Mouse (Mus musculus): Measurements from ENCODE around the gene Rassf7. TPM values are rescaled to one million over a fixed set of nuclear protein-coding genes. Genes with fewer than 3 reads are reported as not detected.

The Rassf7 gene
- polyA plus RNA-seq, 1 experiment = 258 TPM

DNA sequence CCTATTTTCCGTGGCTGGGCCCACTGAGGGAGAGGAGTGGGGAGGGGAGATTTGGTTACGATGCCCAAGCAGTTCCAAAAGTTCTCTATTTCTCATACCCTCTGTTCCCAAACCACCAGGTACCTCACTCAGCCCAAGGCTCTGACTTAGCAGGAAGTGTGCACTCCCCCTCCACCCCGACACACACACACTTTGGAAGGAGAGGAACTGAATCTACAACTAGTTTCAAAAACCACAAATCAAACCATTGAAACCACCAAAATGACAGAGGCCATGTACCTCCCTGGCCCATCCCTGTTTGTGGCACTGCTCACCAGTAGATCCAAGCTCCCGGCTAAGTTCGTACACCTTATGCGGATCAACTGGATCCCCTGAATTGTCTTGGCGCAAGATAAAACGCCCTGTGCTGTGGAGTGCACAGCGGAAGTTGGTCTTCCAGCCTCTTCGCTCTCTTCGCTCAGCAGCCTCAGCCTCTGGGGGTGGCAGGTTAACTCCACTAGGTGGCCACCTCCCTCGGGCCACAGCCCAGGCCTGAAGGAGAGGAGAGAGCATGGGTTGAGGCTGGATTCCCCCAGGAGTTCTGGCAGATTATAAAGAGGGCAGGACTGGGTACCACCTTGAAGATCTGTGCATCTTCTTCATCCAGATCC lies 49.2 kb downstream of the Rassf7 start:
- peak; percentile 59 for TF ChIP-seq CTCF (IDR thresholded peaks at IDR 0.05; ENCODE audit: extremely low read depth, insufficient read length, insufficient replicate concordance, low read depth, low read length)
- TF ChIP-seq POLR2A (IDR thresholded peaks at IDR 0.05; ENCODE audit: low read depth, low read length) = no peak
- Histone ChIP-seq H3K27ac (ENCODE audit: insufficient read depth, low read depth, low read length) (peak overlapping the region; percentile 97), H3K4me3 (ENCODE audit: low read depth, low read length) (peak overlapping the region; percentile 58), H3K27me3 (ENCODE audit: control insufficient read depth, insufficient read depth, low read length) (no peaks in the 10 kb centered on the region), H3K4me1 (ENCODE audit: control insufficient read depth, insufficient read depth, insufficient read length, low read length) (peaks cover 24% of the 10 kb centered on the region), H3K36me3 (ENCODE audit: control insufficient read depth, insufficient read depth, low read length) (peaks cover 57% of the 10 kb centered on the region)
- WGBS = 16% methylated on average over 12 of the region's 12 CpGs

DNA sequence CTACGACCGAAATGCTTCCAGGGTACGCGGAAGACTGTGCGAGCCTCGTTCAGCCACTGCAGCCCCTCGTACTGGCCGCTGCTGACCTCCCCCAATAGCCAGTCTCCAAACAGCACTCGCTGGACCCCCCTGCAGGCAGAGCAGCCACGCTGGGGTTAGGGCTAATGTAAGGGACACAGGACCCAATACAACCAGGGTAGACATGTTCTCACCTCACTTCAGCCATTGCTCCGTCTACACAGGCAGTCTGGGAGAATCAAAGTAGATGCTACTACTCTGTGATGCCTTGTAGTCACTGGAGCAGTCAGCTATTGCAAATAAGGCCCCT lies 49.7 kb downstream of the Rassf7 start:
- peaks cover 24% of the 10 kb centered on the region for H3K4me1 ChIP-seq (ENCODE audit: control insufficient read depth, insufficient read depth, insufficient read length, low read length)
- H3K27ac ChIP-seq (ENCODE audit: insufficient read depth, low read depth, low read length) = peak overlapping the region; percentile 97
- peaks cover 57% of the 10 kb centered on the region for H3K36me3 ChIP-seq (ENCODE audit: control insufficient read depth, insufficient read depth, low read length)
- TF ChIP-seq CTCF (IDR thresholded peaks at IDR 0.05; ENCODE audit: extremely low read depth, insufficient read length, insufficient replicate concordance, low read depth, low read length) = no peak
- no peak for TF ChIP-seq POLR2A (IDR thresholded peaks at IDR 0.05; ENCODE audit: low read depth, low read length)
- peak overlapping the region; percentile 58 for H3K4me3 ChIP-seq (ENCODE audit: low read depth, low read length)
- no peaks in the 10 kb centered on the region for H3K27me3 ChIP-seq (ENCODE audit: control insufficient read depth, insufficient read depth, low read length)
- 35% methylated on average over 11 of the region's 11 CpGs for WGBS

DNA sequence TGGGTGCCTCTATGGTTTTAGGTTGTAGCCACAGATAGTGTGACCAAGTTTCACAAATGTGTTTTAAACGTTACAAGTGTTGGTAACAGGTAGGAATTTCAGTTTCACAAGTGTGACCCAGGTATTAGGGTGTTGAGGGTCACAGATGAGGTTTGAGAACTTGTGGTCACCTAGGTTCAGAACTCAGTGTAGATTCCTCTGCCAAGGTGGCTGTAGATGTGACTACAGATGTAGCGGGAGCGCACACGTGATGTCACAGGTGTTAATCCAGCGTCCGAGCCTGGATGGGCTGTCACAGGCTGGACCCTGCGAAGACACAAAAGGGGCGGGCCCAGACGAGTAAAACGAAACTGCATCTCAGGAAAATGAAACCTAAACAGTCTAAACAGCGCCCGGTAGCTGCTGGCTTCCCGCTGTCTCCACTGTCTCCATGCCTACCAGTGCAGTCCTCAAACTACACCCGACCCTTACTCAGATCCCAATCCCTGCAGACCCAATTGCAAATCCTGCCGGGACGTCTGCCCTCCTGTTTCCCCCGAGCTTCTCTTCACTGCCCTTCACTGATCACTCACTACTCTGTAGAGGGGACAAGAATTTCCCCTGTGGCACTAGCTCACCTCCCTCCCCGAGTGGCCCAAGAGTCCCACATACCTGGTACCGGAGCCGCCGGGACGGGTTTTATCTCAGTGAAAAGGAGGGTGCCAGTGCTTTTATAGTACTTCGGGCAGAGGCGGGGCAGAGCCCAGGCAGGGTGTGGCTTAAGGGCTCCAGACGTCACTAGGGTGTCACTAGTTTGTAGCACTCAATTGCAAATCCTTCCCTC lies 50.3 kb downstream of the Rassf7 start, which contains the start of gene Irf7:
Gene Irf7, minus strand, starts transcription at position 743 of the 823 bp plus-strand sequence.
- 2% methylated on average over 25 of the region's 25 CpGs for WGBS
- H3K27ac ChIP-seq (ENCODE audit: insufficient read depth, low read depth, low read length) = peak within 1 kb of the TSS; percentile 97
- H3K4me3 ChIP-seq (ENCODE audit: low read depth, low read length) = peak within 1 kb of the TSS; percentile 77
- peaks cover 24% of the 10 kb centered on the region for H3K4me1 ChIP-seq (ENCODE audit: control insufficient read depth, insufficient read depth, insufficient read length, low read length)
- peaks cover 53% of the 10 kb centered on the region for H3K36me3 ChIP-seq (ENCODE audit: control insufficient read depth, insufficient read depth, low read length)
- H3K27me3 ChIP-seq (ENCODE audit: control insufficient read depth, insufficient read depth, low read length) = no peaks in the 10 kb centered on the region
- TF ChIP-seq POLR2A (IDR thresholded peaks at IDR 0.05; ENCODE audit: low read depth, low read length) = peak; percentile 99
- TF ChIP-seq CTCF (IDR thresholded peaks at IDR 0.05; ENCODE audit: extremely low read depth, insufficient read length, insufficient replicate concordance, low read depth, low read length) = no peak

Other genes starting within 250 kb of the Rassf7 start
- 107 and 120 TPM in 2 replicates for gene Ifitm1, start 248.6 kb upstream of the Rassf7 start, polyA plus RNA-seq (2012; rRNA removed)
- 101 and 147 TPM in 2 replicates for gene Ifitm3, start 205.1 kb upstream of the Rassf7 start, polyA plus RNA-seq (2012; rRNA removed)
- 2.5 and 3.1 TPM in 2 replicates for gene Ifitm6, start 197.9 kb upstream of the Rassf7 start, polyA plus RNA-seq (2012; rRNA removed)
- gene Gm17387, start 186.7 kb upstream of the Rassf7 start, polyA plus RNA-seq (2012; rRNA removed) = not detected in 2 replicates
- 5.4 and 15.8 TPM in 2 replicates for gene B4galnt4, start 154.8 kb upstream of the Rassf7 start, polyA plus RNA-seq (2012; rRNA removed)
- 87.5 and 236 TPM in 2 replicates for gene Pkp3, start 137.6 kb upstream of the Rassf7 start, polyA plus RNA-seq (2012; rRNA removed)
- gene Sigirr, start 115.3 kb upstream of the Rassf7 start, polyA plus RNA-seq (2012; rRNA removed) = 19.8 and 38.3 TPM in 2 replicates
- gene Ano9, start 98.1 kb upstream of the Rassf7 start, polyA plus RNA-seq (2012; rRNA removed) = 38.2 and 74.3 TPM in 2 replicates
- 17.5 and 26.3 TPM in 2 replicates for gene Ptdss2, start 93.5 kb upstream of the Rassf7 start, polyA plus RNA-seq (2012; rRNA removed)
- 113 and 162 TPM in 2 replicates for gene Rnh1, start 43.0 kb upstream of the Rassf7 start, polyA plus RNA-seq (2012; rRNA removed)
- 49.1 and 67.1 TPM in 2 replicates for gene Hras, start 21.9 kb upstream of the Rassf7 start, polyA plus RNA-seq (2012; rRNA removed)
- gene Lrrc56, start 21.7 kb upstream of the Rassf7 start, polyA plus RNA-seq (2012; rRNA removed) = 4.0 and 7.4 TPM in 2 replicates
- 4.9 and 8.1 TPM in 2 replicates for gene Lmntd2, start 1.8 kb upstream of the Rassf7 start, polyA plus RNA-seq (2012; rRNA removed)
- 21.3 and 34.2 TPM in 2 replicates for gene Phrf1, start 12.9 kb downstream of the Rassf7 start, polyA plus RNA-seq (2012; rRNA removed)
- gene Irf7, start 50.6 kb downstream of the Rassf7 start, polyA plus RNA-seq (2012; rRNA removed) = 91.6 and 484 TPM in 2 replicates
- 536 and 1,345 TPM in 2 replicates for gene Cdhr5, start 60.9 kb downstream of the Rassf7 start, polyA plus RNA-seq (2012; rRNA removed)
- gene Sct, start 63.3 kb downstream of the Rassf7 start, polyA plus RNA-seq (2012; rRNA removed) = 337 and 777 TPM in 2 replicates
- 0.04 and 0.30 TPM in 2 replicates for gene Drd4, start 76.1 kb downstream of the Rassf7 start, polyA plus RNA-seq (2012; rRNA removed)
- gene Deaf1, start 111.8 kb downstream of the Rassf7 start, polyA plus RNA-seq (2012; rRNA removed) = 14.7 and 26.0 TPM in 2 replicates
- gene Tmem80, start 111.9 kb downstream of the Rassf7 start, polyA plus RNA-seq (2012; rRNA removed) = 11.1 and 23.7 TPM in 2 replicates
- gene Eps8l2, start 123.0 kb downstream of the Rassf7 start, polyA plus RNA-seq (2012; rRNA removed) = 279 and 528 TPM in 2 replicates
- 191 and 473 TPM in 2 replicates for gene Taldo1, start 176.3 kb downstream of the Rassf7 start, polyA plus RNA-seq (2012; rRNA removed)
- 23.8 and 48.4 TPM in 2 replicates for gene Gatd1, start 198.3 kb downstream of the Rassf7 start, polyA plus RNA-seq (2012; rRNA removed)
- gene Cend1, start 213.6 kb downstream of the Rassf7 start, polyA plus RNA-seq (2012; rRNA removed) = 0.84 and 1.0 TPM in 2 replicates
- gene Slc25a22, start 222.0 kb downstream of the Rassf7 start, polyA plus RNA-seq (2012; rRNA removed) = 104 and 488 TPM in 2 replicates
- gene Pidd1, start 228.2 kb downstream of the Rassf7 start, polyA plus RNA-seq (2012; rRNA removed) = 5.8 and 13.9 TPM in 2 replicates
- gene Rplp2, start 231.5 kb downstream of the Rassf7 start, polyA plus RNA-seq (2012; rRNA removed) = 287 and 441 TPM in 2 replicates
- gene Pnpla2, start 239.3 kb downstream of the Rassf7 start, polyA plus RNA-seq (2012; rRNA removed) = 86.0 and 319 TPM in 2 replicates
- 32.6 and 57.1 TPM in 2 replicates for gene Cracr2b, start 245.2 kb downstream of the Rassf7 start, polyA plus RNA-seq (2012; rRNA removed)